Mouse (Mus musculus): Measurements from ENCODE around the gene E2f3. TPM values are rescaled to one million over a fixed set of nuclear protein-coding genes. Genes with fewer than 3 reads are reported as not detected.

E2f3 gene
- polyA plus RNA-seq, 1 experiment: 31.2 TPM

- H3K27ac ChIP-seq (ENCODE audit: insufficient read depth, low read length): no peak overlapping the region
- TF ChIP-seq POLR2A (IDR thresholded peaks at IDR 0.05; ENCODE audit: low read depth, low read length): no peak
- TF ChIP-seq CTCF (IDR thresholded peaks at IDR 0.05; ENCODE audit: borderline replicate concordance, insufficient read depth, low read length): no peak
Measured at GRCm38 (mm10) chr13:30005422-30005821, 19.6 kb upstream of the E2f3 start.

GRCm38 (mm10) chr13:30004849-30005248 is 19.0 kb upstream of the E2f3 start:
- TF ChIP-seq POLR2A (IDR thresholded peaks at IDR 0.05; ENCODE audit: low read depth, low read length) (no peak), CTCF (IDR thresholded peaks at IDR 0.05; ENCODE audit: borderline replicate concordance, insufficient read depth, low read length) (no peak)
- H3K4me1 ChIP-seq (ENCODE audit: control insufficient read depth, insufficient read depth, low read length): peaks cover 8% of the 10 kb centered on the region
- no peak overlapping the region for H3K27ac ChIP-seq (ENCODE audit: insufficient read depth, low read length)
- H3K4me3 ChIP-seq (ENCODE audit: insufficient read depth, low read length): no peak overlapping the region

More at GRCm38 (mm10) chr13:30005422-30005821, 19.6 kb upstream of the E2f3 start:
- Histone ChIP-seq H3K4me1 (ENCODE audit: control insufficient read depth, insufficient read depth, low read length) (peaks cover 8% of the 10 kb centered on the region), H3K4me3 (ENCODE audit: insufficient read depth, low read length) (no peak overlapping the region)

DNA sequence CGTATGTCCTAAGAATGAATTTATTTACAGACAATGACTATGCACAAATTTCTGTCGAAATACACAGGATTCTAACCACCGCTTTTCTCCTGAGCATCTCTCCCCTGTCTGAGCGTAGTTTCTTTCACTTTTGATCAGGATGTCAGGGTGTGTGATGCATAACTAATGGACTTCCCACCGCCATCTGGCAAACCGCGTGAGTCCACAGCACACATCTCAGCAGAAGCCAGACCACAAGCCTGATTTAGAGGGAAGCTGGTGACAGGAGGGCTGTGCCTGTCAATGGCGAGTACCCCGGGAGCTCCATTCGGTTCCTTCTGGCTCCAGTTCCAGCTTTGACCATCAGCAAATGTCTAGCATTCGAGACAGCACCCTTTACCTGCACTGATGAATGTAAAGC is 17.3 kb upstream of the E2f3 start:
- H3K27ac ChIP-seq (ENCODE audit: insufficient read depth, low read length): no peak overlapping the region
- H3K4me3 ChIP-seq (ENCODE audit: insufficient read depth, low read length): no peak overlapping the region
- peaks cover 8% of the 10 kb centered on the region for H3K4me1 ChIP-seq (ENCODE audit: control insufficient read depth, insufficient read depth, low read length)
- TF ChIP-seq CTCF (IDR thresholded peaks at IDR 0.05; ENCODE audit: borderline replicate concordance, insufficient read depth, low read length) (no peak), POLR2A (IDR thresholded peaks at IDR 0.05; ENCODE audit: low read depth, low read length) (no peak)

- H3K27ac ChIP-seq (ENCODE audit: insufficient read depth, low read length): no peak overlapping the region
- peaks cover 8% of the 10 kb centered on the region for H3K4me1 ChIP-seq (ENCODE audit: control insufficient read depth, insufficient read depth, low read length)
- TF ChIP-seq CTCF (IDR thresholded peaks at IDR 0.05; ENCODE audit: borderline replicate concordance, insufficient read depth, low read length) (no peak), POLR2A (IDR thresholded peaks at IDR 0.05; ENCODE audit: low read depth, low read length) (no peak)
- no peak overlapping the region for H3K4me3 ChIP-seq (ENCODE audit: insufficient read depth, low read length)
Measured at GRCm38 (mm10) chr13:30001041-30001440, 15.2 kb upstream of the E2f3 start.

DNA sequence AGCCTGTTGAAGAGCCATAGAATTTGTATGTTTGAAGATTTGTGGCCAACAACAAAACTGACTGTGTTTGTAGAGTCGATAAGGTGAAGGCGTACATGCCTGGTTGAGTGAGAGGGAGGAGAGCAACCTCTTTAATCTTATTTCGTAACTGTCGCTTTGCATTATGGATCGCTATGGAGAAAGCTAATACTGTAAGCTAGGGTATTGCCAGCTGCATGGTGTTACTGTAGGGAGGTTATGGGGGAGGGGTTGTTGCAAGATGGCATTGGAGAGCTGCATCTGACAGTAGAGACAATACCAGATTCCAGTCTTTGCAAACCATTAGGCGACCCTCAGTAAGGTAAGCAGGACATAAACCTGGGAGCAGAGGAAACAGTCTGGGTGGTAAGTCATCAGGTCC is 2.1 kb upstream of the E2f3 start:
- no peak overlapping the region for H3K4me3 ChIP-seq (ENCODE audit: insufficient read depth, low read length)
- H3K4me1 ChIP-seq (ENCODE audit: control insufficient read depth, insufficient read depth, low read length): no peaks in the 10 kb centered on the region; the same call in 1 of the 2 replicates
- TF ChIP-seq POLR2A (IDR thresholded peaks at IDR 0.05; ENCODE audit: low read depth, low read length) (no peak), CTCF (IDR thresholded peaks at IDR 0.05; ENCODE audit: borderline replicate concordance, insufficient read depth, low read length) (no peak)
- H3K27ac ChIP-seq (ENCODE audit: insufficient read depth, low read length): no peak overlapping the region

DNA sequence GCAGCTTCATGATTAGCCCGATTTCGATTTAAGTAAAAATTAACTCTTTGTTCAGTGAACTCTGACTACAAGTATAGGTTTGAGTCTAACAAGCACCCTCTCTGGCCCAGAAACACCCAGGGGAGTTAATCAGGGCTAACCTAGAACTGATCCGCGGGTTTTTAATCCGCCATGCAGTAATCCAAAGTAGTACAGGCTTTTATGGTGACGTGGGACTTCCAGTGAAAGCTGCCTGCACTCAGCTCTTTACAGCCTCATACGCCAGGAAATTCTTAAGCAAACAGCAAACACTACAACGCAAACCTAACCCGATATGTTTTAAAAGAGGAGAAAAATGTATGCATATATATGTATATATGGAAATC is 875 bp upstream of the E2f3 start:
- no peak for TF ChIP-seq POLR2A (IDR thresholded peaks at IDR 0.05; ENCODE audit: low read depth, low read length)
- no peak for TF ChIP-seq CTCF (IDR thresholded peaks at IDR 0.05; ENCODE audit: borderline replicate concordance, insufficient read depth, low read length)
- Histone ChIP-seq H3K4me1 (ENCODE audit: control insufficient read depth, insufficient read depth, low read length) (no peaks in the 10 kb centered on the region; the same call in 1 of the 2 replicates), H3K27ac (ENCODE audit: insufficient read depth, low read length) (peak overlapping the region; percentile 46), H3K4me3 (ENCODE audit: insufficient read depth, low read length) (peak overlapping the region; percentile 47)

DNA sequence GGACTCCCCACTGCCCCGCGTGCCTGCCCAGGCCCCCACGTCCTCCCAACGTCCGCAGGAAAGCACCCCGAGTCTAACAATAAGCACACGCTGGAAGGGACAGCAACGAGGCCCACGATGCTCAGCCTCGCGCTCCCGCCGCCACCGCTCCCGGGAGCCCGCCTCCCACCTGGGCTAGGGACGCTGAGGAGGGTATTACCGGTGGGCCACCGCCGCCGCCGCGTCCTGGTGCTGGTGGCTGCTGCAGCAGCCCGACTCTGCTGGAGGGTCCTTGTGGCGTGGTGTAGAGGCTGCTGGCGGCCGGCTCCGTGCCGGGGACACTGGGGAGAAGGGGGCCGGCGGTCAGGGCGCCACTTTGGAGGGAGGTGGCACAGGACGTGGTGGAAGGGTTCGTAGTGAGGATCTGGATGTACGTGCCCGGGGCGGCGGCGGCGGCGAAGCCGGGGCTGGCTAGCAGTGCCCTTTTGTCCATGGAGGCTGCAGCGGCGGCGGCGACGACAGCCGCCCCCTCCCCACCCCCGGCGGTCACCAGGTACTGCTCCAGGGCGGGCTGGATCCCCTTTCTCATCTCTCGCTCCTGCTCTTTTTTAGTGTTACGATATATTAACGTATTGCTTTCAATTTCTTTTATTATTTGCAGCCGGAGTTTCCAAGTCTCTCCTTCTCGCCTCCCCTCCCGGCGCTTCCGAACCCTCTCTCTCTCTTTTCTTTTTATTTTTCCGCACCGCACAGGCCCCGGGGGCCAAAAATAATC is 585 bp downstream of the E2f3 start:
- Histone ChIP-seq H3K4me3 (ENCODE audit: insufficient read depth, low read length) (peak overlapping the region; percentile 83), H3K4me1 (ENCODE audit: control insufficient read depth, insufficient read depth, low read length) (no peaks in the 10 kb centered on the region; the same call in 1 of the 2 replicates), H3K27ac (ENCODE audit: insufficient read depth, low read length) (peak overlapping the region; percentile 81)
- TF ChIP-seq POLR2A (IDR thresholded peaks at IDR 0.05; ENCODE audit: low read depth, low read length) (no peak), CTCF (IDR thresholded peaks at IDR 0.05; ENCODE audit: borderline replicate concordance, insufficient read depth, low read length) (no peak)

DNA sequence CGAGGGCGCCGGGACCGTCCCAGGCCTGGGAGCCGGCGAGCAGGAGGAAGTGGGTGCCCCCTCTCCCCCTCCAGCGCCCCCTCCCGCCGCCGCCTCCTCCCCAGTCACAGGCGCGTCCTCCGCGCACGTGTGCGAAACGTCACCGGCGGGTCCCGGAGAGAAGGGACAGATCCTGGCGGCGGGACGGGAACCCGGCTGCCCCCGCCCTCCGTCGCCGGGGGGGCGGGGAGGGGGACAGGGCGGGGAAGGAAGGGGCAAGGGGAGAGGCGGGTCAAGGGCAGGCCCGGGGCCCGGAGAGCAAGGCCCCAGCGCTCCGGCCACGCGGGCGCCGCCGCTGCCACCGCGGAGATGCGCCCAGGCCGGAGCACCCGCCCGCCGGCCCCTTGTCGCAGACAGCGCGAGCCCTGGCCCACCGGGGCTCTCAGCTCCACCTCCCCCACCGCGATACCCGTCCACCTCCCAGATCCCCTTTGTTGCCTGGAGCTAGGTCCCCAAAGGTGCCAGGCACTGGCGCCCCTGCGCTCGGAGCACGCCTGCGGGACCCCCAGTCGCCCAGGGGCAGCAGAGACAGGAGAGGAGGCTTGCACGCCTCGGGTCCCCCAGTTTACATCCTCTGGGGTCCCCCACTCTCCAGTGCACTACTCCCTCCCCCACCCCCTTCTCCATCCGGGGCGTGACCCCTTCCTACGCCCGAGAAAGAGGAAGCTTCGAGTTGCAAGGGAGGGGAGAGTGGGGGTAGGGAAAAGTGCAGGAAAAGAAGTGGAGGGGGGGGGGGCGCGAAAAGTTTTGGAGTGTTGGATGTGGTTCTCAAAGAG is 1.4 kb downstream of the E2f3 start:
- TF ChIP-seq POLR2A (IDR thresholded peaks at IDR 0.05; ENCODE audit: low read depth, low read length) (peak; percentile 31), CTCF (IDR thresholded peaks at IDR 0.05; ENCODE audit: borderline replicate concordance, insufficient read depth, low read length) (no peak)
- Histone ChIP-seq H3K4me1 (ENCODE audit: control insufficient read depth, insufficient read depth, low read length) (no peaks in the 10 kb centered on the region; the same call in 1 of the 2 replicates), H3K4me3 (ENCODE audit: insufficient read depth, low read length) (peak overlapping the region; percentile 83), H3K27ac (ENCODE audit: insufficient read depth, low read length) (peak overlapping the region; percentile 91)

GRCm38 (mm10) chr13:29983523-29984191 is 2.2 kb downstream of the E2f3 start:
- Histone ChIP-seq H3K4me1 (ENCODE audit: control insufficient read depth, insufficient read depth, low read length) (no peaks in the 10 kb centered on the region; the same call in 1 of the 2 replicates), H3K27ac (ENCODE audit: insufficient read depth, low read length) (peak overlapping the region; percentile 86), H3K4me3 (ENCODE audit: insufficient read depth, low read length) (peak overlapping the region; percentile 83)
- TF ChIP-seq CTCF (IDR thresholded peaks at IDR 0.05; ENCODE audit: borderline replicate concordance, insufficient read depth, low read length): no peak
- TF ChIP-seq POLR2A (IDR thresholded peaks at IDR 0.05; ENCODE audit: low read depth, low read length): no peak
